Comparison of ENCODE assay signal across 10 mouse cellular contexts in genomic region chr1:151766976-151767654, GRCm38 (mm10). TPM values are rescaled to one million over a fixed set of nuclear protein-coding genes. Genes with fewer than 3 reads are reported as not detected.
DNase-seq lines count a peak whose midpoint lies in the region; TF ChIP-seq lines count a peak whose summit lies in the region.
"Had no signal": no experiment of that assay in that cellular context is flagged by ENCODE, and none has a peak within 500 bp of the region (broad histone marks: within the 10 kb centered on the region; RNA-seq: fewer than 3 reads in every experiment).

No protein-coding gene starts in this region.

- 96% methylated on average over 3 of the region's 3 CpGs for WGBS in thymus, adult 2 months

- H3K27me3 ChIP-seq in thymus, adult 2 months (ENCODE audit: control insufficient read depth, insufficient read depth, low read length): no peaks in the 10 kb centered on the region
- H3K27me3 ChIP-seq: neural tube, embryonic 12.5 days had no signal

- no peaks in the 10 kb centered on the region for H3K4me1 ChIP-seq in thymus, adult 2 months (replicated peaks; ENCODE audit: control insufficient read depth, insufficient read depth, low read length)
- H3K4me1 ChIP-seq: neural tube, embryonic 12.5 days had no signal

- no peak for TF ChIP-seq CTCF in thymus, adult 2 months (IDR thresholded peaks at IDR 0.05; ENCODE audit: borderline replicate concordance, control insufficient read depth, extremely low read depth, insufficient read depth, low read length, poor library complexity)

- DNase-seq in heart, adult 11 months: peak; percentile 72
- no peak for DNase-seq in heart, postnatal 4 days
- peak; percentile 9 for DNase-seq in thymus, adult 2 months
- no peak for DNase-seq in thymus, postnatal 4 days
- DNase-seq in adipocyte (ENCODE audit: low spot score): peak; percentile 27
- no peak for DNase-seq in adrenal gland, postnatal 14 days
- no peak for DNase-seq in layer of hippocampus, postnatal 25 days (ENCODE audit: extremely low spot score in 1 of 2, low spot score in 1 of 2)
- DNase-seq in layer of hippocampus, adult 9-10 months (ENCODE audit: low spot score): no peak
- DNase-seq: cerebellum, adult 11 months had no signal

- H3K4me3 ChIP-seq in thymus, adult 2 months (ENCODE audit: control insufficient read depth, insufficient read depth, low read length): no peak overlapping the region
- H3K4me3 ChIP-seq: neural tube, embryonic 12.5 days had no signal

- no peak overlapping the region for H3K27ac ChIP-seq in thymus, adult 2 months (ENCODE audit: control insufficient read depth, insufficient read depth, low read length)
- H3K27ac ChIP-seq: neural tube, embryonic 12.5 days had no signal

- H3K36me3 ChIP-seq in thymus, adult 2 months (ENCODE audit: control insufficient read depth, insufficient read depth, low read length): no peaks in the 10 kb centered on the region

- TF ChIP-seq POLR2A in thymus, adult 2 months (IDR thresholded peaks at IDR 0.05; ENCODE audit: control insufficient read depth, extremely low read depth, insufficient read depth, low read length, poor library complexity): no peak

RNA-seq across cellular contexts. Expression of gene Edem3, which starts 11.9 kb away (rescaled TPM):
- total RNA-seq in heart, postnatal 4 days (2021): 10 to 100 TPM; 21.8 to 24.2 TPM
- polyA plus RNA-seq in thymus, adult 2 months (2012; rRNA removed): 5.7 and 6.3 TPM in 2 replicates
- total RNA-seq in adrenal gland, postnatal 14 days (2021): 88.7 and 96.0 TPM in 2 replicates
- total RNA-seq in layer of hippocampus, postnatal 25 days (2021): 10 to 100 TPM; 38.6 to 38.9 TPM

Comparison
In these comparisons a context has a peak if more than half of its experiments do, and no peak if none do; other contexts are left out.
1. DNase-seq: peak in heart, adult 11 months (single experiment), thymus, adult 2 months (single experiment) and adipocyte (single experiment); none in heart, postnatal 4 days (single experiment), thymus, postnatal 4 days (single experiment), adrenal gland, postnatal 14 days (single experiment), layer of hippocampus, postnatal 25 days (0 of 2) and layer of hippocampus, adult 9-10 months (single experiment).